Mouse (Mus musculus): ENCODE results near the gene Insm1.

DNA sequence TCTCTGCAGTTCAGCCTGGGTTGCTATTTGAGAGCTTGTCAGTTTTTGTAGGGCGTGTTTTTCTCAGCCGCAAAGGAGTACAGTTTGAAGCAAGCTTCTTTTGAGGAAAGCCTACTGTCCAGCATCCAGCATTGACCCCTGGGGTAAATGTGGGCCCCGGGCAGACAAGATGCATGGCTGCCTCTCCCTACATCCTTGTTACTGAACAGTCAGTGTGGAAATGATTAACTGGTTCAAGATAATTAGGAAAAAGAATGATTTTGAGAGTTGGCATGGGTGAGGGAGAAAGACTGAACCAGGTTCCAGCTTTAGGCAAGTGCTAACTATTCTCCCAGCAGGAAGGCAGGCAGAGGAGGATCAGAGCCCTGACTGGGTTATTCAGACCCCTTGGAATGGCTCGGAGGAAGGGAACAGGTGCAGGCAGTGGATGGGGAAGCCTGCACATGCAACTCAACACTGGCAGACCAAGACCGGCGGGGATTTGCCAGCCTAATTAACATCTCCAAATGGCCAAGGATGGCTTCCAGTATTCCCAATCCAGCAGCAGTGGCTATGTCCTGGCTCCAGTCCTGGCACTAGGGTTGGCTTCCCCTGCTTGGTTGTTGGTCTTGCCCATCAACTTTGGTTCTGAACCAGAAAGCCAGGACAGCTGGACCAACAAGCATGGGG, 28.6 kb downstream of the Insm1 start:
- TF ChIP-seq MYOD1 (IDR thresholded peaks at IDR 0.05; ENCODE audit: control insufficient read depth in 1 of 3, insufficient read length in 2 of 3, low read depth in 2 of 3), result no peak
- no peak for TF ChIP-seq TCF3 (IDR thresholded peaks at IDR 0.05; ENCODE audit: insufficient read length, low read depth)
- TF ChIP-seq POLR2A (IDR thresholded peaks at IDR 0.05; ENCODE audit: insufficient read length, low read depth), result no peak
- no peak for TF ChIP-seq REST (IDR thresholded peaks at IDR 0.05; ENCODE audit: insufficient read depth, insufficient read length)
- TF ChIP-seq USF1 (IDR thresholded peaks at IDR 0.05; ENCODE audit: low read depth), result no peak
- no peak for TF ChIP-seq CEBPB (IDR thresholded peaks at IDR 0.05; ENCODE audit: insufficient read depth, poor library complexity, severe bottlenecking)
- TF ChIP-seq TCF12 (IDR thresholded peaks at IDR 0.05; ENCODE audit: insufficient read depth, poor library complexity, severe bottlenecking), result no peak
- TF ChIP-seq MAX (IDR thresholded peaks at IDR 0.05; ENCODE audit: low read depth), result no peak
- no peak for TF ChIP-seq E2F4 (IDR thresholded peaks at IDR 0.05; ENCODE audit: insufficient read depth)

Data from myocyte (in vitro differentiated cells).